Mouse (Mus musculus): ENCODE measurements around the gene Akap8. TPM values are rescaled to one million over a fixed set of nuclear protein-coding genes. Genes with fewer than 3 reads are reported as not detected.

Akap8 gene
- polyA plus RNA-seq, 1 experiment from 2014 or later: 66.2 TPM

DNA sequence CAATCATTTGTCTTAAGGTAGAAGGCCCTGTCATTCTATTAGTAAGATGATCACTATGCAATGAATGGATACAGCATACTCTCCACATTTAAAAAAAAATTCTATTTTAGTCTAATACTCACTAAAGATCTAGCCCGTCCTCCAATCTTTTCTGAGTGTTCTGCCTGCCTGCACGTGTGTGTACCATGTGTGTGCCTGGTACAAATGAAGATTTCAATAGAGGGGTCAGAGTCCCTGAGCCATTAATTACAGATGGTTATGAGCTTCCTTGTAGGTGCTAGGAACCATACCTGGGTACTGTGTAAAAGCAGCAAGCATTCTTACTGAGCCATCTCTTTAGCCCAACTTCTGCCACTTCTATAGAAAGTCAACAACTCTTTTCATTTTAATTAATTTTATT, 64.1 kb downstream of the Akap8 start:
- Histone ChIP-seq H3K27ac (ENCODE audit: low read depth, low read length) (no peak overlapping the region), H3K4me1 (replicated peaks; ENCODE audit: control insufficient read depth, insufficient read depth, low read length) (0 out of 2 replicates have a peak, but pooled peaks cover 3% of the 10 kb centered on the region), H3K27me3 (ENCODE audit: control insufficient read depth, insufficient read depth, low read length) (no peaks in the 10 kb centered on the region), H3K9me3 (ENCODE audit: control insufficient read depth, low read length) (no peaks in the 10 kb centered on the region), H3K9ac (ENCODE audit: low read depth, low read length) (no peak overlapping the region), H3K4me3 (ENCODE audit: low read depth, low read length) (no peak overlapping the region), H3K4me2 (replicated peaks; ENCODE audit: low read depth, low read length) (no peak overlapping the region), H3K36me3 (ENCODE audit: control insufficient read depth, insufficient read depth, low read length) (0 out of 2 replicates have a peak, but pooled peaks cover 2% of the 10 kb centered on the region)
- ATAC-seq (ENCODE audit: low FRiP score) (no peak), DNase-seq (ENCODE audit: low spot score) (no peak)
- WGBS: 88% methylated on average over 2 of the region's 2 CpGs

Other genes starting within 250 kb of the Akap8 start
- 20.3 and 24.7 TPM in 2 replicates for gene Notch3, start 154.4 kb downstream of the Akap8 start, polyA plus RNA-seq (2014; fragmentation: Nextera tagmentation; extraction: Ambion mirVana)
- 0.14 and 0.20 TPM in 2 replicates for gene Ephx3, start 131.7 kb downstream of the Akap8 start, polyA plus RNA-seq (2014; fragmentation: Nextera tagmentation; extraction: Ambion mirVana)
- 87.0 and 98.5 TPM in 2 replicates for gene Brd4, start 36.5 kb downstream of the Akap8 start, polyA plus RNA-seq (2014; fragmentation: Nextera tagmentation; extraction: Ambion mirVana)
- 69.3 and 80.1 TPM in 2 replicates for gene Akap8l, start 29.4 kb upstream of the Akap8 start, polyA plus RNA-seq (2014; fragmentation: Nextera tagmentation; extraction: Ambion mirVana)
- gene Wiz, start 68.2 kb upstream of the Akap8 start, polyA plus RNA-seq (2014; fragmentation: Nextera tagmentation; extraction: Ambion mirVana): 27.8 and 33.0 TPM in 2 replicates
- 0.48 and 0.89 TPM in 2 replicates for gene Rasal3, start 82.3 kb upstream of the Akap8 start, polyA plus RNA-seq (2014; fragmentation: Nextera tagmentation; extraction: Ambion mirVana)
- not detected in 2 replicates for gene Pglyrp2, start 102.9 kb upstream of the Akap8 start, polyA plus RNA-seq (2014; fragmentation: Nextera tagmentation; extraction: Ambion mirVana)
- gene Cyp4f39, start 131.5 kb upstream of the Akap8 start, polyA plus RNA-seq (2014; fragmentation: Nextera tagmentation; extraction: Ambion mirVana): 0.50 TPM in 1 of 2 replicates, not detected in the other
- 6.0 and 10.3 TPM in 2 replicates for gene Cyp4f17, start 184.8 kb upstream of the Akap8 start, polyA plus RNA-seq (2014; fragmentation: Nextera tagmentation; extraction: Ambion mirVana)
- gene Cyp4f16, start 215.3 kb upstream of the Akap8 start, polyA plus RNA-seq (2014; fragmentation: Nextera tagmentation; extraction: Ambion mirVana): 11.4 TPM in 2 replicates